Mouse (Mus musculus) Muller cell, postnatal 12 days (primary cell): Measurements from ENCODE around the gene Rack1.
A peak's percentile ranks its signal among the peaks of the same experiment; 100 is the strongest.
"Not testable (repeated sequence)": the region's sequence is repeated elsewhere in the genome, so short reads cannot be mapped to it uniquely, and the experiment has no call there.

ENCODE experiments used
- DNase-seq: peaks from one replicate; pipeline ENCODE4 v3.0.0-alpha.2; 2015; ENCODE audit errors: inconsistent ontology term

Rack1 gene

DNA sequence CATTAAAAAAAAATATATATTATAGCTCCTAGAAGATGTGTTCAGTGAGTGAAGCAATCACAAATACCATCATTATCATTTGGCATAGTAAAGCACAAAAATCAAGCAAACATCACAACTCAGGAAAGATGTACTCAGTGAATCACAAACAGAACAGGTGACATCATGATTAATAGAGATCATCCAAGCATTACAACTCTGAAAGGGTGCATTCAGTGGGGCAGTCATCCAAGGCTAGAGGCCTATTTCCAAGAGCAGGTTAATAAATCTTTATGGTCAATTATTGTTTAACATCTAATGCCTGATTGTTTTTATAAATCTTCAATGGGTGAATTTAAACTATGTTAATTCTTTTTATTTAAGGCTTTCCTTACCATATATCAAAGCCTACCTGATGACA, 40.7 kb downstream of the Rack1 start:
- no peak for DNase-seq

DNA sequence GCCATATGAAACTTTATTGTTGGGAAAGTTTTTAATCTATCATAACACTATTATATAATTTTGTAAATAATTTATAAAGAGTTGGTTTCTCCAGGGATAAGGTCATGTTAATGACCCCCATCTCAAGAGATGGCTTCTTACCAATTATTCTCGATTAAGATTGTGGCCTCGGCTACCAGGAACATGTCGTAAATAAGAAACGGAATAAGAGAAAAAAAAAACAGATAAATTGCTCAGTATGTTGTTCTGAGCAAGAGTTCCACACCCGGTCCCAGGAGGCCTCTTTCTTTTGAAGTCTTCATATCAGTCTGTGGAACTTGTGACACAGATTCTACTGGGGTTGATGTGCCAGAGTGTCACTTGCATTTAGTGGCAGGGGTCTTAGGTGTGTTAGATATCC, 41.1 kb downstream of the Rack1 start:
- no peak for DNase-seq

DNA sequence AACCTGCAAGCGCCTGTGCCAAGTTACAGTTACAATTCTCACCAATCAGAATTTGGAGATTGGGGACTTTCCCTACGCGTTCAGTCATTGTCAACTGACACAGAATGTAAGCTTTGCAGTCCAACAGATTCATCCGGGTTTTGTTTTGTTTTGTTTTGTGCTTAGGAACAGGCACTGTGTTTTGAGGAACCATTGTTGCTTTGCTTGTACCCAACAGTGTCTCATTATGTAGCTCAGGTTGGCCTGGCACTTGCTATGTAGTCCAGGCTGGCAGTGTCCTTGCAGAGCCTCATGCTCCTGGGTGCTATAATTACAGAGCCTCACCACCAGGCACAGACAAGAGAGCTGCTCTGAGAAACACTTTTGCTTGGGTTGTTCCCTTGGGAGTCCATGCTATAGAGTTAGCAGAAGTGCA, 42.3 kb downstream of the Rack1 start:
- DNase-seq: no peak

DNA sequence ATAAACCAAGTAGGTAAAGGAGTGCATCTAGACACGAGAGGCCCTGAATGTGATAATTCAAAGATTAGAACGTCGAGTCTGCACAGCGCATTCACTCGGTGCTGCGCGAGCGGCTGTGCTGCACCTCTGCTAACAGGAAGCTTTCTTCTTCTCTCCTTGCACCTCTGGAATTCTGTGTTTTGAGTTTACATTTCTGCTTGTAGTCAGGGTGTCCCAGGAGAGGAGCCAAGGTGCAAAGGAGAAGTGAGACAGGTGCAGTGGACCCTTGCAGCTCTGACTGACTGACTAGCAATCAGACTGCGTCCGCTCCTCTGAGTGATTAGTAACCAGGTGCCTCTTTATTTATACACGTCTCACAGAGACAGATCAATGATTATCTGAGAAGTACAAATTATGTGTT, 43.1 kb downstream of the Rack1 start:
- DNase-seq: no peak

DNA sequence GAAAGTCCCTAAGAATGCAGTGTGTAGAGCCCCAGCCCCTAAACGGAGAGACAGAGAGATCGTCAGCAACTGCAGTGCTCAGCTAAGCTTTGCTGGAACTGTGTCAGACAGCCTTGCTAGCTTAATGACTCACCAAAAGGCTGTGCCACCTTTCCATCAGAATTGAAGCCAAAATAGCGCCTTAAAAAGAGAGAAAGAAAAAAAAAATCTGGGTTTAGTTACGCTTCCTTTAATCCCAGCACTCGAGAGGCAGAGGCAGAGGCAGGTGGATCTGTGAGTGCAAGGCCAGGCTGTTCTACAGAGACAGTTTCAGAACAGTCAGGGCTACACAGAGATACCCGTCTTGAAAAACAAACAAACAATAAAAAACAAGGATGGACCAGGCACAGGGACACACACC, 44.2 kb downstream of the Rack1 start:
- peak; percentile 17 for DNase-seq

DNA sequence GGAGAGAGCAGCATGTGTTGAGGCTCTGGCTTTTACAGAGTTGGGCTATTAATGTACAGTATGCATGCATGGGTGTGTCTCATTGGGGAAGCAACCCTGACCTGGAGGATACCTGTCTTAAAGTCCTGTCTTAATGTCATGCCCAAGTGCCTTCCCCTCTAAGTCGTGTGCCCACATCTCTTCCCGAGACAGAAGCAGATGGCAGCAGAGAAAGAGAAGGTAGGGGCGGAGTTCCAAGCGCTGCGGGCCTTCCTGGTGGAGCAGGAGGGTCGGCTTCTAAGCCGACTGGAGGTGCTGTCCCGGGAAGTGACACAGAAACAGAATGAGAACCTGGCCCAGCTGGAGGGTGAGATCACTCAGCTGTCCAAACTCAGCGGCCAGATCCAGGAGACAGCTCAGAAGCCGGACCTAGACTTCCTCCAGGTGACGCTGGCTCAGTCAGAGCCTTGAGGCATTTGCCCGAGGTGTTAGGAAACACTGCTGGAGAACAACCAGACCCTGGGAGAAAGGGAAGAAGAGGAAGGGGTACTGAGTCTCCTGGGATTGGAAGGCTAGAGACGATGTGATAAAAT, 45.2 kb downstream of the Rack1 start:
- no peak for DNase-seq

DNA sequence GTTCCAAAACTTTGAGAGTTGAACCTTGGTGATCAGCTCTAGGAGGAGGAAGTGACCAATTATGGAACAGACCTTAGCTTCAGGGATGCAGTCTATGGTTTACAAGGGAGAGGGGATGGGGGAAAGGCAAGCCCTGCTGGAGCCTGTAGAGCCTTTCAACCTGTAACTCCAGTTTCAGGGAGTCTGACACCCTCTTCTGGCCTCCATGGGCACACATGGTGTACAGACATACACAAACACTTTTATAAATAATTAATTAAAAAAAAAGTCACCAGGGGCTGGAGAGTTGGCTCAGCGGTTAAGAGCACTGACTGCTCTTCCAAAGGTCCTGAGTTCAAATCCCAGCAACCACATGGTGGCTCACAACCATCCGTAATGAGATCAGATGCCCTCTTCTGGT, 46.2 kb downstream of the Rack1 start:
- DNase-seq: not testable (repeated sequence)

DNA sequence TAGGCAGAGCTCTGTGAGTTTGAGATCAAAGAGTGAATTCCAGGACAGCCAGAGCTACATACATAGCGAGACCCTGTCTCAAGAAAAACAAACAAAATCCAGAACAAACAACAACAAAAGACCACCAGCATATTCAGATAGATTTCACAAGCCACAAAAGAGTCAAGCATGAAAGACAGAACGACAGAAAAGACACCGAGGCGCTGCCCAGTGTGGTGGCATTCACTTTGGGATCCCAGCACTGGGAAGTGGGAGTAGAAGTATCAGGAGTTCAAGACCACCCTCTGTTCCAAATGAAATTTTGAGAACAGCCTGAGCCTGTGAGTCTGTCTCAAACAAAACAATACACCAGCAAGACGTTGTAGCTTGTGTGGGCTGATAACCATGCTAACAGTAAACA, 46.7 kb downstream of the Rack1 start:
- no peak for DNase-seq

DNA sequence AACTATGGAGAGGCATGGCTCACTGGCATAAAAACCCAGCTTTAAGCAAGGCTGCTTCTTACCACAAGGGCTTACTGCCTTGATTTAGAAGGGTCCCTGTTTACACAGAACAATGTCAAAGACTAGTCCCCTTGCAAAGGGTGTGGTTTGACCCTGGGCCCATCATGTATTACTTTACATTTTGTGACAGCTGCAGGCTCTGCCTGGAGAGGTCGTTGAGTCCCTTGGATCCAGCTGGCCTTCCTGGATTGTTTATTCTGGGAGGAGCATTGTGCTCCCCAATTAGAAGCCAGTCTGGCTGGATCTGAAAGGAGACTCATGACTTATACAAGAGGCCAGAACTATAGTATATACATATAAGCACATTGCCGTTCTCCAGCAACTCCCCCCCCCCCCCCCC, 50.1 kb downstream of the Rack1 start:
- no peak for DNase-seq

DNA sequence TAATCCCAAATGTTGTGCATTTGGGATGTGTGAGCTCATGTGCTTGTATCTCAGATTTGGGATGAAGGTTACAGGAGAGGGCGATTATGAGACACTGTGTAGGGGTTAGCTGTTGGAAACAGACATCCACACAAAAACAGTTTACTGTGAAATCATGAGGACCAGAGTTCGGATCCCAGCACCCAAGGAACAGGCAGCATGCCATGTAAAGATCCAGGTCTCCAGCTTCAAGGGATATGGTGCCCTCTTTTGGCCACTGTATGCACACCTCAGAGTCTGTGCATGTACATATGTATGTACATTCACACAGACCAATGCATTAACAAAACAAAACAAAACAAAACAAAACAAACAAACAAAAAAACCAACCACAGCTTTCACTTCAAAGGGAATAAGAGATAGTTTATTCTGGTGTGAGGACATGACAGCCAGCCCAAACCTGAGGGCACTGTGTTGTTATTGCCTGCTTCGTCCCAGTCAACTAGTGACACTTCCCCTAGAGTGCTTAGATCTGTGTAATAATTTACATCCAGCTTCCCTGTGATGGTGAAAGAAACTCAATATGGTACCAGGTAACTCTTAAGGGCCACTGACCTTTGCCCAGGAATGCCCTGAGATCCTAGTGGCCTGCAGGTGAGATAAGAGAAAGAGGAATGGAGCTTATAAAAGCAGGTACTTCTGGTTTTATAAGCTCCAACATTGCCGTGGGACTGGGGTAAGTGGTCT, 51.3 kb downstream of the Rack1 start:
- DNase-seq: no peak

DNA sequence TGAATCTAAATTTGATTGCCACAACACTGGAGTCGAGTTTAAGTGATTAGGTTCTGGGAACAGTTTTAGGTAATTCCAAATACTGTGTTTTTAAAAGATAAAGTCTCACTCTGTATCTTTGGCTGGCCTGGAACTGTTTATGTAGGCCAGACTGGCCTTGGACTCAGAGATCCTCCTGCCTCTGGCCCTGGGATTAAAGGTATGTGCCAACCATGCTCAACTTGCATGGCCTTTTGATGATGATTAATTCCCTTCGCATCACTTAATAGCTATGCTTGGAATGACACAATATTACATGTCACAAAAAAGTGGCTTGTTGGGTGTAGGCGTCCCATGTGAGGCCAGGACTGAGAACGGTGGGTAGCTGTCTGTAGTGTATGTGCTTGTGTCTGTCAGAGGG, 52.1 kb downstream of the Rack1 start:
- DNase-seq: peak; percentile 48

DNA sequence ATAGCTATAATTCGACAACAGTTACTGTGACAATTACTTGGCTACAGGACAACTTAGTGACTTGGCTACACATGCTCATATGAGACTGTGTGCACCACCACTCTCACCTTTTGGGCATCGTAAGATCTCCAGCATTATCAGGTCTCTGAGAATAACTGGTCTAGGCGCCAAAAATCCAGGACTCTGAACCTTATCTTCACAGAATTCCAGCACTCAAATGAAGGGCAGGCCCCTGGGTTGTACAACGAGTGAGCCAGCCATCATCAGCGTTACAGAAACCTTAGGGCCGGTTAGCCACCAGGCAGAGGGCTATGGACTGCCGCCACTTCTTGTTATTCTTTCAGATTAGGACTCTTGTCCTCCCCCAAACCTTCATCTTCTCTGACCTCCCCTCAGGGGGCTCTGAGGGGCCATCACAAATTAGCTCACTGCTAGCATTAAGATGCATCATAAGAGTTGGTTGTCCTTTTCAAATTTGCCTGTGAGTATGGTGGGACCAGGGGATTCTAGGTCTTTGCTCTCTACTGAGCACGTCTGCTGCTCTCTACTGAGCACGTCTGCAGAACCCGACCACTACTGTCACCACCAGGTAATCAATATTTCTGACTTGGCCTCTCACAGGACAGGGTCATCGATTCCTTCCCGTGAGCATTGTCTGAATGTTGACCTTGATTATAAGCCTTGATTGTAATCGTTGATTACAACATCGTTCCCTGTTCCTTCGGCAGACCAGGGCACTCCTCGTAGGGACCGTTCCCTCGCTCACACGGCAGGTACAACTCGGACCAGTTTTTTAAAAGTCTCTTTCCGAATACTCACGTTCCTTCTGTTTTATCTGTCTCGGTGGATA, 52.7 kb downstream of the Rack1 start:
- DNase-seq: no peak

DNA sequence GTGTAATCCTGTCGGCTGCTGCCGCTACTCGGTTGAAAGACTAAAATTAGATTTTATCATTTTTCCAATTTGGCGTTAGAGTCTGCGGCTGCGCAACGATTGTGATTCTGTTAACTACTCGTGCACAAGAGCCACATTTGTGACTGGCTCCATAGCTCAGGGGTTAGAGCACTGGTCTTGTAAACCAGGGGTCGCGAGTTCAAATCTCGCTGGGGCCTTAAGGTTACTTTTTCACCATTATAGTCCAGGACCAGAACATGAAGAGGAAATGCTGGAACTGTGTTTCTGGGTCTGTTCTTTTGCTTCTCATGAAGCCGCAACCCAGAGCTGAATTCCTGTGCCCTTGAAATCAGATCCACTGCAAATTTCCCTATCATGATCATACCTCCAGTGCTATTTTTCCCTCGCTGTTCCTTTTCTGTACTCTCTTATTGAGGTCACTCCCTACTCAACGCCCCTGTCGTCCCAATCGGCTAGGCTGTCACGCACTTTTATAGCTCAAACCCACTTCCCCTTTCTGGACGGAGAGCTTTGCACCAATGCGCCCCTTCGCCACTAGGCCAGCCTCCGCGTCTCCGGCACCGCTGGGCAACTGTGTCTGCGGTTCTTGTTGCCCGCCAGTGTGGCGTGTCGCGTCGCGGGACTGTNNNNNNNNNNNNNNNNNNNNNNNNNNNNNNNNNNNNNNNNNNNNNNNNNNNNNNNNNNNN, 53.5 kb downstream of the Rack1 start:
- DNase-seq: peak; percentile 92
